Mouse (Mus musculus): Measurements from ENCODE around the gene Susd4. TPM values are rescaled to one million over a fixed set of nuclear protein-coding genes. Genes with fewer than 3 reads are reported as not detected.

The Susd4 gene
- polyA plus RNA-seq, 1 experiment from 2014 or later = 37.4 TPM

GRCm38 (mm10) chr1:182823723-182824421 is 60.2 kb downstream of the Susd4 start:
- no peak overlapping the region for H3K4me3 ChIP-seq (ENCODE audit: low read depth, low read length)
- H3K4me1 ChIP-seq (ENCODE audit: control insufficient read depth, insufficient read depth, low read length) = peaks cover 12% of the 10 kb centered on the region

GRCm38 (mm10) chr1:182826557-182826956 is 62.9 kb downstream of the Susd4 start:
- WGBS = 92% methylated on average over 3 of the region's 3 CpGs
- Histone ChIP-seq H3K9ac (ENCODE audit: low read length) (no peak overlapping the region), H3K4me2 (ENCODE audit: low read length) (no peak overlapping the region), H3K9me3 (replicated peaks; ENCODE audit: control insufficient read depth, low read length) (no peaks in the 10 kb centered on the region), H3K36me3 (ENCODE audit: control insufficient read depth, insufficient read depth, low read length) (no peaks in the 10 kb centered on the region), H3K4me3 (ENCODE audit: low read depth, low read length) (no peak overlapping the region), H3K4me1 (ENCODE audit: control insufficient read depth, insufficient read depth, low read length) (peaks cover 9% of the 10 kb centered on the region), H3K27me3 (replicated peaks; ENCODE audit: control insufficient read depth, insufficient read depth, low read length) (no peaks in the 10 kb centered on the region), H3K27ac (ENCODE audit: low read depth, low read length) (no peak overlapping the region)
- DNase-seq (ENCODE audit: low spot score) (no peak), ATAC-seq (no peak)

More at GRCm38 (mm10) chr1:182823723-182824421, 60.2 kb downstream of the Susd4 start:
- H3K27ac ChIP-seq (ENCODE audit: low read depth, low read length) = peak overlapping the region; percentile 17; the same call in 1 of the 2 replicates
- H3K27me3 ChIP-seq (replicated peaks; ENCODE audit: control insufficient read depth, insufficient read depth, low read length) = no peaks in the 10 kb centered on the region
- no peaks in the 10 kb centered on the region for H3K9me3 ChIP-seq (replicated peaks; ENCODE audit: control insufficient read depth, low read length)
- no peaks in the 10 kb centered on the region for H3K36me3 ChIP-seq (ENCODE audit: control insufficient read depth, insufficient read depth, low read length)
- WGBS = 31% methylated on average over 21 of the region's 21 CpGs
- peak; percentile 77 for DNase-seq (ENCODE audit: low spot score)
- no peak overlapping the region for H3K9ac ChIP-seq (ENCODE audit: low read length)
- peak overlapping the region; percentile 20 for H3K4me2 ChIP-seq (ENCODE audit: low read length)
- peak; percentile 90 for ATAC-seq

- H3K4me1 ChIP-seq (ENCODE audit: control insufficient read depth, insufficient read depth, low read length) = 0 out of 2 replicates have a peak, but pooled peaks cover 5% of the 10 kb centered on the region
- H3K27me3 ChIP-seq (replicated peaks; ENCODE audit: control insufficient read depth, insufficient read depth, low read length) = no peaks in the 10 kb centered on the region
- H3K4me3 ChIP-seq (ENCODE audit: low read depth, low read length) = no peak overlapping the region
- no peak for ATAC-seq
- no peaks in the 10 kb centered on the region for H3K9me3 ChIP-seq (replicated peaks; ENCODE audit: control insufficient read depth, low read length)
- no peaks in the 10 kb centered on the region for H3K36me3 ChIP-seq (ENCODE audit: control insufficient read depth, insufficient read depth, low read length)
- no peak overlapping the region for H3K9ac ChIP-seq (ENCODE audit: low read length)
- DNase-seq (ENCODE audit: low spot score) = no peak
- 74% methylated on average over 6 of the region's 6 CpGs for WGBS
- no peak overlapping the region for H3K27ac ChIP-seq (ENCODE audit: low read depth, low read length)
- H3K4me2 ChIP-seq (ENCODE audit: low read length) = no peak overlapping the region
These were observed 74.4 kb downstream of the Susd4 start for GRCm38 (mm10) chr1:182838061-182838460.

- 0 out of 2 replicates have a peak, but pooled peaks cover 5% of the 10 kb centered on the region for H3K4me1 ChIP-seq (ENCODE audit: control insufficient read depth, insufficient read depth, low read length)
- H3K9ac ChIP-seq (ENCODE audit: low read length) = no peak overlapping the region
- WGBS = 81% methylated on average over 4 of the region's 4 CpGs
- H3K4me2 ChIP-seq (ENCODE audit: low read length) = no peak overlapping the region
- H3K36me3 ChIP-seq (ENCODE audit: control insufficient read depth, insufficient read depth, low read length) = no peaks in the 10 kb centered on the region
- no peaks in the 10 kb centered on the region for H3K9me3 ChIP-seq (replicated peaks; ENCODE audit: control insufficient read depth, low read length)
- H3K4me3 ChIP-seq (ENCODE audit: low read depth, low read length) = no peak overlapping the region
- peak overlapping the region; percentile 44; the same call in 1 of the 2 replicates for H3K27ac ChIP-seq (ENCODE audit: low read depth, low read length)
- no peaks in the 10 kb centered on the region for H3K27me3 ChIP-seq (replicated peaks; ENCODE audit: control insufficient read depth, insufficient read depth, low read length)
- DNase-seq (ENCODE audit: low spot score) = no peak
- no peak for ATAC-seq
These were observed 75.8 kb downstream of the Susd4 start for GRCm38 (mm10) chr1:182839332-182839929.

GRCm38 (mm10) chr1:182840011-182840410 is 76.4 kb downstream of the Susd4 start:
- Histone ChIP-seq H3K27ac (ENCODE audit: low read depth, low read length) (peak overlapping the region; percentile 44; the same call in 1 of the 2 replicates), H3K4me2 (ENCODE audit: low read length) (no peak overlapping the region), H3K36me3 (ENCODE audit: control insufficient read depth, insufficient read depth, low read length) (no peaks in the 10 kb centered on the region), H3K9me3 (replicated peaks; ENCODE audit: control insufficient read depth, low read length) (no peaks in the 10 kb centered on the region), H3K4me3 (ENCODE audit: low read depth, low read length) (no peak overlapping the region), H3K27me3 (replicated peaks; ENCODE audit: control insufficient read depth, insufficient read depth, low read length) (no peaks in the 10 kb centered on the region), H3K9ac (ENCODE audit: low read length) (no peak overlapping the region), H3K4me1 (ENCODE audit: control insufficient read depth, insufficient read depth, low read length) (0 out of 2 replicates have a peak, but pooled peaks cover 5% of the 10 kb centered on the region)
- DNase-seq (ENCODE audit: low spot score) = no peak
- 30% methylated on average over 6 of the region's 6 CpGs for WGBS
- no peak for ATAC-seq

- no peak overlapping the region for H3K27ac ChIP-seq (ENCODE audit: low read depth, low read length)
- ATAC-seq (no peak), DNase-seq (ENCODE audit: low spot score) (no peak)
- H3K36me3 ChIP-seq (ENCODE audit: control insufficient read depth, insufficient read depth, low read length) = no peaks in the 10 kb centered on the region
- no peak overlapping the region for H3K4me2 ChIP-seq (ENCODE audit: low read length)
- H3K27me3 ChIP-seq (replicated peaks; ENCODE audit: control insufficient read depth, insufficient read depth, low read length) = no peaks in the 10 kb centered on the region
- 0 out of 2 replicates have a peak, but pooled peaks cover 5% of the 10 kb centered on the region for H3K4me1 ChIP-seq (ENCODE audit: control insufficient read depth, insufficient read depth, low read length)
- no peaks in the 10 kb centered on the region for H3K9me3 ChIP-seq (replicated peaks; ENCODE audit: control insufficient read depth, low read length)
- 70% methylated on average over 6 of the region's 6 CpGs for WGBS
- H3K4me3 ChIP-seq (ENCODE audit: low read depth, low read length) = no peak overlapping the region
- no peak overlapping the region for H3K9ac ChIP-seq (ENCODE audit: low read length)
These were observed 76.9 kb downstream of the Susd4 start for GRCm38 (mm10) chr1:182840606-182841005.

GRCm38 (mm10) chr1:182849556-182849955 is 85.9 kb downstream of the Susd4 start:
- Histone ChIP-seq H3K36me3 (ENCODE audit: control insufficient read depth, insufficient read depth, low read length) (no peaks in the 10 kb centered on the region), H3K4me2 (ENCODE audit: low read length) (no peak overlapping the region), H3K9me3 (replicated peaks; ENCODE audit: control insufficient read depth, low read length) (no peaks in the 10 kb centered on the region), H3K4me3 (ENCODE audit: low read depth, low read length) (no peak overlapping the region), H3K27me3 (replicated peaks; ENCODE audit: control insufficient read depth, insufficient read depth, low read length) (no peaks in the 10 kb centered on the region), H3K4me1 (ENCODE audit: control insufficient read depth, insufficient read depth, low read length) (no peaks in the 10 kb centered on the region), H3K27ac (ENCODE audit: low read depth, low read length) (0 out of 2 replicates have a peak overlapping the region, but pooled peaks have one; percentile 9), H3K9ac (ENCODE audit: low read length) (no peak overlapping the region)
- no peak for DNase-seq (ENCODE audit: low spot score)
- no peak for ATAC-seq
- WGBS = 77% methylated on average over 12 of the region's 12 CpGs

GRCm38 (mm10) chr1:182850080-182850479 is 86.4 kb downstream of the Susd4 start:
- Histone ChIP-seq H3K9ac (ENCODE audit: low read length) (no peak overlapping the region), H3K27ac (ENCODE audit: low read depth, low read length) (no peak overlapping the region), H3K4me1 (ENCODE audit: control insufficient read depth, insufficient read depth, low read length) (no peaks in the 10 kb centered on the region), H3K36me3 (ENCODE audit: control insufficient read depth, insufficient read depth, low read length) (no peaks in the 10 kb centered on the region), H3K27me3 (replicated peaks; ENCODE audit: control insufficient read depth, insufficient read depth, low read length) (no peaks in the 10 kb centered on the region), H3K4me3 (ENCODE audit: low read depth, low read length) (no peak overlapping the region), H3K4me2 (ENCODE audit: low read length) (no peak overlapping the region), H3K9me3 (replicated peaks; ENCODE audit: control insufficient read depth, low read length) (no peaks in the 10 kb centered on the region)
- WGBS = 66% methylated on average over 1 of the region's 1 CpGs
- ATAC-seq (no peak), DNase-seq (ENCODE audit: low spot score) (no peak)

GRCm38 (mm10) chr1:182852158-182852557 is 88.5 kb downstream of the Susd4 start:
- ATAC-seq = no peak
- Histone ChIP-seq H3K4me2 (ENCODE audit: low read length) (no peak overlapping the region), H3K27me3 (replicated peaks; ENCODE audit: control insufficient read depth, insufficient read depth, low read length) (no peaks in the 10 kb centered on the region), H3K4me1 (ENCODE audit: control insufficient read depth, insufficient read depth, low read length) (no peaks in the 10 kb centered on the region), H3K9ac (ENCODE audit: low read length) (no peak overlapping the region), H3K4me3 (ENCODE audit: low read depth, low read length) (no peak overlapping the region), H3K9me3 (replicated peaks; ENCODE audit: control insufficient read depth, low read length) (no peaks in the 10 kb centered on the region), H3K36me3 (ENCODE audit: control insufficient read depth, insufficient read depth, low read length) (no peaks in the 10 kb centered on the region), H3K27ac (ENCODE audit: low read depth, low read length) (no peak overlapping the region)
- WGBS = 59% methylated on average over 6 of the region's 6 CpGs
- DNase-seq (ENCODE audit: low spot score) = no peak

Data from forebrain, embryonic 14.5 days (tissue).